In the genomic region with DNA sequence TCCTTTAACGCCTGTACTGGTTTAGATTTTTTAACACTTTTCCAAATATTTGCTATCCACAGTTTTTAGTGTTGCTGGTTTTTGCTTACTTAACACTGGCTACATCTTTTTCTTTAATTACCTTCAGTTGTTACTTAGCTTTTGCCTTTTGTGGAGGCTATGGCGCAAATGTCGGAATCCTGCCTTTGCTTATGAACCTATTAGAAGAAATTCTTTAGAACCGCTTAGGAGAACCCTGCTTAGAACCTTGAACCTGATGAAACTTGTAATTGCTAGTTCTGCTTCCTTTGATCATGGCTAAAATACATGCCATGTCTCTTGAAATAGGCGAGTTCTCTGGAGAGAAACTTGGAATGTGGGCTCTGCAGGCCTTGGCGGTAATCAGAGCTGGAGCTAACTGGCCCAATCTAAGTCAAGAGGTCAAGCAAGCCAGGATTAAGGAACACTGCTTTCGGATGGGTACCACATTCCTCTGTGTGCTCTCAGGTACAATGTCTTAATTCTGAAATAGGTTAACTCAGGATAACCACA, we compare ENCODE assay signal across 8 mouse cellular contexts. TPM values are rescaled to one million over a fixed set of nuclear protein-coding genes. Genes with fewer than 3 reads are reported as not detected.
DNase-seq lines count a peak whose midpoint lies in the region; ATAC-seq and TF ChIP-seq lines count a peak whose summit lies in the region.

No protein-coding gene starts in this region.

- TF ChIP-seq CTCF in gastrocnemius, adult 2 months (IDR thresholded peaks at IDR 0.05), result no peak
- no peak for TF ChIP-seq CTCF in bone marrow macrophage, adult 2 months (IDR thresholded peaks at IDR 0.05; ENCODE audit: low read depth, low read length)
- TF ChIP-seq CTCF in thymus, adult 2 months (IDR thresholded peaks at IDR 0.05; ENCODE audit: borderline replicate concordance, control insufficient read depth, extremely low read depth, insufficient read depth, low read length, poor library complexity), result no peak

- 3% methylated on average over 7 of the region's 7 CpGs for WGBS in hindbrain, embryonic 10.5 days
- whole genome bisulfite sequencing in midbrain, embryonic 12.5 days, result 2% methylated on average over 7 of the region's 7 CpGs
- WGBS in thymus, adult 2 months, result 53% methylated on average over 7 of the region's 7 CpGs

- no peak for DNase-seq in gastrocnemius, adult 2 months
- no peak for DNase-seq in gastrocnemius, postnatal 4 days (ENCODE audit: low spot score in 2 of 2)
- DNase-seq in hindbrain, embryonic 10.5 days (ENCODE audit: low spot score), result peak; percentile 44
- no peak for DNase-seq in testis, postnatal 14 days (ENCODE audit: low spot score)
- no peak for DNase-seq in thymus, adult 2 months
- no peak for DNase-seq in frontal cortex, adult 2 months (ENCODE audit: extremely low spot score in 1 of 2, low spot score in 1 of 2)

- H3K9me3 ChIP-seq in hindbrain, embryonic 10.5 days, result no peaks in the 10 kb centered on the region
- no peaks in the 10 kb centered on the region for H3K9me3 ChIP-seq in midbrain, embryonic 12.5 days

- no peaks in the 10 kb centered on the region for H3K36me3 ChIP-seq in hindbrain, embryonic 10.5 days
- H3K36me3 ChIP-seq in midbrain, embryonic 12.5 days, result no peaks in the 10 kb centered on the region
- no peaks in the 10 kb centered on the region for H3K36me3 ChIP-seq in thymus, adult 2 months (ENCODE audit: control insufficient read depth, insufficient read depth, low read length)

- no peak for TF ChIP-seq POLR2A in bone marrow macrophage, adult 2 months (IDR thresholded peaks at IDR 0.05; ENCODE audit: borderline replicate concordance, low read depth, low read length)
- TF ChIP-seq POLR2A in thymus, adult 2 months (IDR thresholded peaks at IDR 0.05; ENCODE audit: control insufficient read depth, extremely low read depth, insufficient read depth, low read length, poor library complexity), result no peak

- H3K27ac ChIP-seq in gastrocnemius, adult 2 months, result peak overlapping the region; percentile 83
- H3K27ac ChIP-seq in bone marrow macrophage, adult 2 months (ENCODE audit: insufficient read depth, low read depth, low read length), result peak overlapping the region; percentile 81
- H3K27ac ChIP-seq in hindbrain, embryonic 10.5 days, result peak overlapping the region; percentile 93
- H3K27ac ChIP-seq in midbrain, embryonic 12.5 days (replicated peaks), result peak overlapping the region; percentile 80
- H3K27ac ChIP-seq in thymus, adult 2 months (ENCODE audit: control insufficient read depth, insufficient read depth, low read length), result no peak overlapping the region; the same call in 1 of the 2 replicates

- peaks cover 12% of the 10 kb centered on the region for H3K4me1 ChIP-seq in bone marrow macrophage, adult 2 months (ENCODE audit: control insufficient read depth, insufficient read depth, low read length)
- H3K4me1 ChIP-seq in hindbrain, embryonic 10.5 days (replicated peaks), result peaks cover 38% of the 10 kb centered on the region
- H3K4me1 ChIP-seq in midbrain, embryonic 12.5 days, result peaks cover 29% of the 10 kb centered on the region
- H3K4me1 ChIP-seq in thymus, adult 2 months (replicated peaks; ENCODE audit: control insufficient read depth, insufficient read depth, low read length), result peaks cover 3% of the 10 kb centered on the region

- H3K4me3 ChIP-seq in gastrocnemius, adult 2 months, result peak overlapping the region; percentile 70
- peak overlapping the region; percentile 63 for H3K4me3 ChIP-seq in bone marrow macrophage, adult 2 months (ENCODE audit: insufficient read depth, low read length)
- peak overlapping the region; percentile 62 for H3K4me3 ChIP-seq in hindbrain, embryonic 10.5 days
- H3K4me3 ChIP-seq in midbrain, embryonic 12.5 days, result peak overlapping the region; percentile 47
- H3K4me3 ChIP-seq in thymus, adult 2 months (ENCODE audit: control insufficient read depth, insufficient read depth, low read length), result no peak overlapping the region

- H3K27me3 ChIP-seq in hindbrain, embryonic 10.5 days (ENCODE audit: insufficient read depth, poor library complexity, severe bottlenecking), result no peaks in the 10 kb centered on the region
- no peaks in the 10 kb centered on the region for H3K27me3 ChIP-seq in midbrain, embryonic 12.5 days
- H3K27me3 ChIP-seq in thymus, adult 2 months (ENCODE audit: control insufficient read depth, insufficient read depth, low read length), result no peaks in the 10 kb centered on the region

- intact Hi-C loops in gastrocnemius, adult 2 months (cut with DNase I), result no loop called here

- peak overlapping the region; percentile 75 for H3K9ac ChIP-seq in midbrain, embryonic 12.5 days (replicated peaks)

- peak overlapping the region; percentile 66 for H3K4me2 ChIP-seq in midbrain, embryonic 12.5 days (replicated peaks)

- no peak for ATAC-seq in midbrain, embryonic 12.5 days (ENCODE audit: low FRiP score, low read depth)

RNA-seq across cellular contexts. Expression of gene Hist1h3d, which starts 0.9 kb away (rescaled TPM):
- 1 to 10 TPM; 2.0 to 3.0 TPM for total RNA-seq in gastrocnemius, adult 2 months (2021)
- total RNA-seq in gastrocnemius, postnatal 4 days (2021), result 10 to 100 TPM; 55.2 to 69.3 TPM
- 2.3 and 3.2 TPM in 2 replicates for polyA plus RNA-seq in bone marrow macrophage, adult 2 months (2012; ENCODE audit: insufficient read depth, insufficient read length, missing spikeins)
- polyA plus RNA-seq in hindbrain, embryonic 10.5 days (2016; fragmentation: Nextera tagmentation; extraction: Ambion mirVana), result 4.8 and 10.9 TPM in 2 replicates
- 4.6 and 5.4 TPM in 2 replicates for polyA plus RNA-seq in midbrain, embryonic 12.5 days (2016; fragmentation: Nextera tagmentation; extraction: Ambion mirVana)
- polyA plus RNA-seq in thymus, adult 2 months (2012; rRNA removed), result 161 and 207 TPM in 2 replicates
- polyA plus RNA-seq in frontal cortex, adult 2 months (2012; rRNA removed), result 2.8 and 3.4 TPM in 2 replicates

RNA-seq across cellular contexts. Expression of gene Hist1h2ad, which starts 2.2 kb away (rescaled TPM):
- total RNA-seq in gastrocnemius, adult 2 months (2021), result 1 to 10 TPM; 1.0 to 1.3 TPM
- 10 to 100 TPM; 51.6 to 79.2 TPM for total RNA-seq in gastrocnemius, postnatal 4 days (2021)
- polyA plus RNA-seq in bone marrow macrophage, adult 2 months (2012; ENCODE audit: insufficient read depth, insufficient read length, missing spikeins), result not detected in 2 replicates
- 1.8 and 2.2 TPM in 2 replicates for polyA plus RNA-seq in hindbrain, embryonic 10.5 days (2016; fragmentation: Nextera tagmentation; extraction: Ambion mirVana)
- polyA plus RNA-seq in midbrain, embryonic 12.5 days (2016; fragmentation: Nextera tagmentation; extraction: Ambion mirVana), result 1.8 and 2.5 TPM in 2 replicates
- polyA plus RNA-seq in thymus, adult 2 months (2012; rRNA removed), result 76.8 and 109 TPM in 2 replicates
- polyA plus RNA-seq in frontal cortex, adult 2 months (2012; rRNA removed), result 1.6 and 1.9 TPM in 2 replicates

RNA-seq across cellular contexts. Expression of gene Hist1h2bf, which starts 2.4 kb away (rescaled TPM):
- 1 to 10 TPM; 3.6 to 3.8 TPM for total RNA-seq in gastrocnemius, adult 2 months (2021)
- 100 to 1,000 TPM; 240 to 292 TPM for total RNA-seq in gastrocnemius, postnatal 4 days (2021)
- 3.8 and 7.9 TPM in 2 replicates for polyA plus RNA-seq in bone marrow macrophage, adult 2 months (2012; ENCODE audit: insufficient read depth, insufficient read length, missing spikeins)
- polyA plus RNA-seq in hindbrain, embryonic 10.5 days (2016; fragmentation: Nextera tagmentation; extraction: Ambion mirVana), result 4.7 and 5.1 TPM in 2 replicates
- polyA plus RNA-seq in midbrain, embryonic 12.5 days (2016; fragmentation: Nextera tagmentation; extraction: Ambion mirVana), result 4.5 and 5.1 TPM in 2 replicates
- 277 and 362 TPM in 2 replicates for polyA plus RNA-seq in thymus, adult 2 months (2012; rRNA removed)
- polyA plus RNA-seq in frontal cortex, adult 2 months (2012; rRNA removed), result 0.80 and 1.6 TPM in 2 replicates

RNA-seq across cellular contexts. Expression of gene Hist1h4d, which starts 5.0 kb away (rescaled TPM):
- 10 to 100 TPM; 31.0 to 36.0 TPM for total RNA-seq in gastrocnemius, adult 2 months (2021)
- total RNA-seq in gastrocnemius, postnatal 4 days (2021), result 100 to 1,000 TPM; 302 to 338 TPM
- 1.6 and 2.5 TPM in 2 replicates for polyA plus RNA-seq in bone marrow macrophage, adult 2 months (2012; ENCODE audit: insufficient read depth, insufficient read length, missing spikeins)
- 101 and 107 TPM in 2 replicates for polyA plus RNA-seq in hindbrain, embryonic 10.5 days (2016; fragmentation: Nextera tagmentation; extraction: Ambion mirVana)
- polyA plus RNA-seq in midbrain, embryonic 12.5 days (2016; fragmentation: Nextera tagmentation; extraction: Ambion mirVana), result 109 and 113 TPM in 2 replicates
- polyA plus RNA-seq in thymus, adult 2 months (2012; rRNA removed), result 115 and 120 TPM in 2 replicates
- polyA plus RNA-seq in frontal cortex, adult 2 months (2012; rRNA removed), result 3.4 and 4.3 TPM in 2 replicates

RNA-seq across cellular contexts. Expression of gene Hist1h2bg, which starts 5.2 kb away (rescaled TPM):
- total RNA-seq in gastrocnemius, adult 2 months (2021), result 1 to 10 TPM; 2.9 to 7.6 TPM
- 100 to 1,000 TPM; 491 to 581 TPM for total RNA-seq in gastrocnemius, postnatal 4 days (2021)
- polyA plus RNA-seq in bone marrow macrophage, adult 2 months (2012; ENCODE audit: insufficient read depth, insufficient read length, missing spikeins), result 9.8 and 11.9 TPM in 2 replicates
- polyA plus RNA-seq in hindbrain, embryonic 10.5 days (2016; fragmentation: Nextera tagmentation; extraction: Ambion mirVana), result 7.0 and 7.3 TPM in 2 replicates
- polyA plus RNA-seq in midbrain, embryonic 12.5 days (2016; fragmentation: Nextera tagmentation; extraction: Ambion mirVana), result 13.0 and 13.8 TPM in 2 replicates
- polyA plus RNA-seq in thymus, adult 2 months (2012; rRNA removed), result 523 and 578 TPM in 2 replicates
- polyA plus RNA-seq in frontal cortex, adult 2 months (2012; rRNA removed), result 9.7 and 10.4 TPM in 2 replicates

Comparison
In these comparisons a context has a peak if more than half of its experiments do, and no peak if none do; other contexts are left out.
1. RNA of gene Hist1h3d, which starts 0.9 kb away (polyA plus RNA-seq): 161 to 207 TPM in thymus, adult 2 months; 4.8 to 10.9 TPM in hindbrain, embryonic 10.5 days, 4.6 to 5.4 TPM in midbrain, embryonic 12.5 days, 2.8 to 3.4 TPM in frontal cortex, adult 2 months and 2.3 to 3.2 TPM in bone marrow macrophage, adult 2 months; every median in the first group is over 10 times any median in the second.
2. RNA of gene Hist1h2ad, which starts 2.2 kb away (polyA plus RNA-seq): 76.8 to 109 TPM in thymus, adult 2 months; 1.6 to 1.9 TPM in frontal cortex, adult 2 months, 1.8 to 2.5 TPM in midbrain, embryonic 12.5 days, 1.8 to 2.2 TPM in hindbrain, embryonic 10.5 days and not detected in bone marrow macrophage, adult 2 months; every median in the first group is over 10 times any median in the second.
3. RNA of gene Hist1h2bf, which starts 2.4 kb away (polyA plus RNA-seq): 277 to 362 TPM in thymus, adult 2 months; 3.8 to 7.9 TPM in bone marrow macrophage, adult 2 months, 4.7 to 5.1 TPM in hindbrain, embryonic 10.5 days, 4.5 to 5.1 TPM in midbrain, embryonic 12.5 days and 0.80 to 1.6 TPM in frontal cortex, adult 2 months; every median in the first group is over 10 times any median in the second.